Mouse (Mus musculus) left cerebral cortex, adult 9 months (tissue): ENCODE measurements around the gene Rprml.

Source experiments
- DNase-seq, 2 experiments: peaks; one replicate each; pipeline ENCODE4 v3.0.0; 2022; ENCODE audit warnings: low spot score in 2 of 2

Rprml gene

GRCm38 (mm10) chr11:103649301-103649982 is at the start of gene Rprml:
TSS of gene Rprml (plus strand) at chr11:103649570.
- DNase-seq = peak in 1 of 2 experiments; percentile 87

- DNase-seq = no peak
Observed at GRCm38 (mm10) chr11:103606611-103607010, 42.8 kb upstream of the Rprml start.

- no peak for DNase-seq
Observed at GRCm38 (mm10) chr11:103610772-103611171, 38.6 kb upstream of the Rprml start.

GRCm38 (mm10) chr11:103621040-103621439 is 28.3 kb upstream of the Rprml start, which contains the start of gene Gm884:
TSS of gene Gm884 (minus strand) at chr11:103621140.
- no peak for DNase-seq

- no peak for DNase-seq
Observed at GRCm38 (mm10) chr11:103627453-103627852, 21.9 kb upstream of the Rprml start.

GRCm38 (mm10) chr11:103634806-103635205 is 14.6 kb upstream of the Rprml start:
- no peak for DNase-seq

- no peak for DNase-seq
Observed at GRCm38 (mm10) chr11:103635481-103635880, 13.9 kb upstream of the Rprml start.

- DNase-seq = no peak
Observed at GRCm38 (mm10) chr11:103636261-103636660, 13.1 kb upstream of the Rprml start.

- DNase-seq = no peak
Observed at GRCm38 (mm10) chr11:103638790-103639189, 10.6 kb upstream of the Rprml start, which contains the start of gene Lyzl6. TSS of gene Lyzl6 (minus strand) at chr11:103638890.

- DNase-seq = no peak
Observed at GRCm38 (mm10) chr11:103639407-103639946, 9.9 kb upstream of the Rprml start.

GRCm38 (mm10) chr11:103643211-103643610 is 6.2 kb upstream of the Rprml start:
- DNase-seq = no peak

- no peak for DNase-seq
Observed at GRCm38 (mm10) chr11:103645731-103646130, 3.6 kb upstream of the Rprml start.

GRCm38 (mm10) chr11:103646301-103646700 is 3.1 kb upstream of the Rprml start:
- DNase-seq = no peak

- DNase-seq = no peak
Observed at GRCm38 (mm10) chr11:103647921-103648620, 1.3 kb upstream of the Rprml start.

- DNase-seq = peak in 1 of 2 experiments; percentile 42
Observed at GRCm38 (mm10) chr11:103648656-103649055, 714 bp upstream of the Rprml start.

GRCm38 (mm10) chr11:103649983-103650493 is 668 bp downstream of the Rprml start:
- peak in 1 of 2 experiments; percentile 38 for DNase-seq

GRCm38 (mm10) chr11:103651426-103651825 is 2.1 kb downstream of the Rprml start:
- peak in 1 of 2 experiments; percentile 65 for DNase-seq

- peak in 1 of 2 experiments; percentile 75 for DNase-seq
Observed at GRCm38 (mm10) chr11:103653359-103653965, 4.1 kb downstream of the Rprml start.

GRCm38 (mm10) chr11:103656520-103656919 is 7.2 kb downstream of the Rprml start:
- DNase-seq = no peak

GRCm38 (mm10) chr11:103658189-103658588 is 8.8 kb downstream of the Rprml start:
- DNase-seq = peak in 1 of 2 experiments; percentile 39

GRCm38 (mm10) chr11:103661863-103662262 is 12.5 kb downstream of the Rprml start:
- peak in 1 of 2 experiments; percentile 78 for DNase-seq

- peak in 1 of 2 experiments; percentile 90 for DNase-seq
Observed at GRCm38 (mm10) chr11:103662546-103662945, 13.2 kb downstream of the Rprml start.
